Mouse (Mus musculus): ENCODE data around the gene Nfe2l2. TPM values are rescaled to one million over a fixed set of nuclear protein-coding genes. Genes with fewer than 3 reads are reported as not detected.

Nfe2l2 gene
- total RNA-seq (2021) = 10 to 100 TPM; 11.3 to 13.1 TPM
- long read RNA-seq, experiment 1, transcript Nfe2l2-201 (5 exons, 2,475 nt) = major isoform, 18 of 20 reads
- long read RNA-seq, experiment 1, partial matches to known transcripts = 0 of 20 reads
- long read RNA-seq, experiment 1, other reads (novel, unspliced or antisense) = 2 of 20 reads
- long read RNA-seq, experiment 2, transcript Nfe2l2-201 (5 exons, 2,475 nt) = major isoform, 22 of 25 reads
- long read RNA-seq, experiment 2, partial matches to known transcripts = 0 of 25 reads
- long read RNA-seq, experiment 2, other reads (novel, unspliced or antisense) = 3 of 25 reads

DNA sequence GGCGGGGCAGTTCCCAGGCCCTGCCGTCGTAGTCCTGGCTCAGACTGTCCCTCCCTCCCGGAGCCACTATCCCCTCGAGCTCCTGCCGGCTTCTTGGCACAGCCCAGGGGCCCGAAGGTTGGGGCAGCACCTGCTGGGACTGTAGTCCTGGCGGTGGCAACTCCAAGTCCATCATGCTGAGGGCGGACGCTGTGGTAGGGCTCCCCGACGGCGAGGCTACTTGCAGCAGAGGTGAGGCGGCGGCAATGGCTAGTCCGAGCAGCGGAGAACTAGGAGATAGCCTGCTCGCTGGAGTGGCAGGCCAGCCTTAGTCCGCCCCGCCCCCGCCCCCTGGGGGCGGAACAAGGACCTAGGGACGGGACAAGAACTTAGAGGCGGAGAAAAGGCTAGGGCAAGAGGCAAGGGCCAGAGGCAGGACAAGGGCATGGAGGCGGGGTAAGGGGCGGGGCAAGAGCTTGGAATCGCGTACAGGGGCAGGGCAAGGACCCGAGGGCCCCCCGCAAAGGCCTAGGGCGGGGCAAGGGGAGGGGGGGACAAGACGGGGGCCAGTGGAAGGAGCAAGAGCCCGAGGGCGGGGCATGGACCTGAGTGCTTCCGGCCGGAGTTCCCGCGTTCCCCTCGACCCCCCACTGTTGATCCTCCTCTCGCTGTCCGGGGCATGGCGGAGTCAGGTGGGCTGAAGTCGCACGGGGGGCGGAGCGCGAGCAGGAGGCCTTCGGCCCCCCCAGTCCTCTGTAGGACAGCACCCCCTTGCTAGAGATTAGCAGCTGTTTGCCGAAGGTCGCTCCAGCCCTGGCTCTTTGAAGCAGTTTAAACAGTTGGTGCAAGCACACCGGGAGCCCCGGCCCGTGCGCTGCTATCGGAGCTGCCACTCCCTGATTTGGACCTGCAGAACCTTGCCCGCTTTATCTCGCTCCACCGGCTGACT lies at the start of gene Nfe2l2:
Gene Nfe2l2, minus strand, starts transcription at position 408 of the 928 bp plus-strand sequence.
- peak within 1 kb of the TSS; percentile 91 for H3K27ac ChIP-seq
- peak; percentile 16 for TF ChIP-seq CTCF (IDR thresholded peaks at IDR 0.05)
- DNase-seq (ENCODE audit: extremely low spot score in 1 of 2, low spot score in 2 of 2) = peak; percentile 74 to 84
- H3K4me3 ChIP-seq = peak within 1 kb of the TSS; percentile 49
- intact Hi-C loops (cut with DNase I) = loop anchor here (10.0 kb wide), 1 partner anchor 70 kb away; no protein-coding TSS in a partner anchor

DNA sequence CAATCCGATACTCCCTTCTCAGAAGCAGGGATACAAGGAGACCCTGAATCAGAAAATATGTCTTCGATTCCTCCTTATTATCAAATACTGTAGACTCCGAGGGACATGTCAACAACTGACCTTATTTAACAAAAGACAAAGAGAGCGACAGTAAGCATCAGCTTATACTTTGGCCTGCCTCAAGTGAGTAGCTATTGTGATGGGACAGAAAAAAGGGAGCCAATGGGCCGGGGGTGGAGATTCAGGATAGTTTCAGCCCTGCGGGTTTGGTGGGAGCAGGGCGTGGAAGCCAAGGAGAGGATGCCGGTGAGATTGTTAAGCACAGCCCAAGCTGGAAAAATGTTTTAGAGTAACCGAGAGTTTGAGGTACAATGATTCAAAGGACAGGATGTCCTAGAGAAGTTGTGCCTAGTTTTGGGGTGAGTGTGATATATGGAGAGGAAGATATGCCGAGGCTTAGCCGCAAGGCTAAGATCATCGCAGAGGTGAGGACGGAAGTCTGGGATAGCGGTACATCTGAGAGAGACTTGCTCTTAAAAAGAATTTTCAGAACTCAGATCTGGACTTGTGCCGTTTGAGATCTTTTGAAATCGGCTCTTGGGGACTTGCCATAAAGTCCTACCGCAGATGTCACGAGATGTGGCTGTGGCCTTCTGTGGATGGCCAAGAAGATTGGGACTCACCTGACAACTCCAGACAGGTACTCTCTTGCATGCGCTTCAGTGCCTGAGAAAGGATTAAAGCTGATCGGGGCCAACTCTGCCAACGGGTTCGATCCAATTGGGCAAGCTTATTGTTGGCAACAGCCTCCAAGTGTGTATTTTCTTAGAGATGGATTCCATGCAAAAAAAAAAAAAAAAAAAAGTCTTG lies 48.1 kb upstream of the Nfe2l2 start:
- intact Hi-C loops (cut with DNase I) = no loop called here
- Histone ChIP-seq H3K4me3 (no peak overlapping the region), H3K27ac (no peak overlapping the region)
- DNase-seq (ENCODE audit: extremely low spot score in 1 of 2, low spot score in 2 of 2) = no peak
- no peak for TF ChIP-seq CTCF (IDR thresholded peaks at IDR 0.05)

DNA sequence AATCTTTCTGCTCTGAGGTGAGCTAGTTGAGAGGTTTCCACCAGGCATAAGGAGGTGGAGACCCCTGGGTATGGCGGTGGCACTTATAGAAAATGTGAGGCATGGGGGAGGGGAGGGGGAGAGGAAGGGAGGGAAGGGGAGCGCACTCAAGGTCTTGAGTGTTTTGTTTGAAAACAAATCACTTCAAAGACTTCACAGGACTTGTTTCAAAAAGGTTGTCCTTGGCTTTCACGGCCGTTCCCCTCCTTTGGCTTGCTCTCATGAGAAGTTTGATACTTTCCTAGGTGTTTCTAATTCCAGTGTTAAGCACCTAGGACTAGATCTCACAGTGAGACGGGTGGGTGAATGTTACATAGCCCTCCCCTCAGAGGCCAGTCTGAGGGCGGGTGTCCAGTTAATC lies 47.5 kb upstream of the Nfe2l2 start:
- Histone ChIP-seq H3K27ac (no peak overlapping the region), H3K4me3 (no peak overlapping the region)
- no peak for DNase-seq (ENCODE audit: extremely low spot score in 1 of 2, low spot score in 2 of 2)
- no peak for TF ChIP-seq CTCF (IDR thresholded peaks at IDR 0.05)
- intact Hi-C loops (cut with DNase I) = no loop called here

DNA sequence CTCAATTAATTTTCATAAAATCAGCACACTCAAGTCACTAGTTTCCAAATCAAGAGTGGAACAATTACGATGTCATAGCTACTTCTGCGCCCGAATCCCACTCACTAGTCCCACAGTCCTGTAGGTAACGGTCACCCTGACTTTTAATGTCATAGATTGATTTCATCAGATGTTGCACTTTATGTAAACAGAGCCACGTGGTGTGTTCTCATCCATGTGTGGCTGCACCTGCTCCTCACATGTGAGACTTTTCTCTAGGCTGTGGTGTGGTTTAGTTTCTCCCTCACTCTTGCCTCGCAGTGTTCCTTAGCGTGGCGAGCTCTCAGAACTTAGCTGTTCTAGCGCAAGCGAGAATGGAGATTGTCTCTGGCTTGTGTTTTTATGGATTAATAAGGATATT lies 46.4 kb upstream of the Nfe2l2 start:
- TF ChIP-seq CTCF (IDR thresholded peaks at IDR 0.05) = no peak
- H3K4me3 ChIP-seq = no peak overlapping the region
- intact Hi-C loops (cut with DNase I) = no loop called here
- H3K27ac ChIP-seq = no peak overlapping the region
- DNase-seq (ENCODE audit: extremely low spot score in 1 of 2, low spot score in 2 of 2) = no peak

DNA sequence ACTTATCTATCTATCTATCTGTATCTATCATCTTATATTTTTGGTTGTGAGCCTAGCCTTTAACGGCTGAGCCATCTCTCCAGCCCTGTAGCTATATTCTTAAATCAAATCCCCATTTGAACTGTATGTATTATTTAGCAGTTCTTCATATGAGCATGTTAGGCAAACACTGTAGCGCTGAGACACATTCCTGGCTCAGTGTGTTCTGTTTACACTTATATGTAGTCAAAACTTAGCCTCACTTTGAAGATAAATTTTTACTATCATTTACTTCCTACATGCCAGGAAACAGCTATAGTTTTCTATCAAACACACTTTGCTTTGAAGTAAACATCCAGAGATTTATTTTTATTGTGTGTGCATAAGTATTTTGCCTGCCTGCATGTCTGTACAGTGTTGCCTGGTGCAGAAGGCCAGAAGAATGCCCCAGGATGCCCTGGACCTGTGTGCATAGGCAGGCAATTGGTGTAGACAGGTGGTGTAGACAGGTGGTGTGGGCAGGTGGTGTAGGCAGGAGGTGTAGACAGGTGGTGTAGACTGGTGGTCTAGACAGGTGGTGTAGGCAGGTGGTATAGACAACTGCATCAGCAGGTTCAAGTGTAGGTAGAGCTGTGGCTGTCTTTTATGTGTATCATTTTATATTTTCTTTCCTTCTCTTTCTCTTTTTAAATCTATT lies 45.7 kb upstream of the Nfe2l2 start:
- TF ChIP-seq CTCF (IDR thresholded peaks at IDR 0.05) = no peak
- no peak overlapping the region for H3K4me3 ChIP-seq
- no peak for DNase-seq (ENCODE audit: extremely low spot score in 1 of 2, low spot score in 2 of 2)
- intact Hi-C loops (cut with DNase I) = no loop called here
- no peak overlapping the region for H3K27ac ChIP-seq

DNA sequence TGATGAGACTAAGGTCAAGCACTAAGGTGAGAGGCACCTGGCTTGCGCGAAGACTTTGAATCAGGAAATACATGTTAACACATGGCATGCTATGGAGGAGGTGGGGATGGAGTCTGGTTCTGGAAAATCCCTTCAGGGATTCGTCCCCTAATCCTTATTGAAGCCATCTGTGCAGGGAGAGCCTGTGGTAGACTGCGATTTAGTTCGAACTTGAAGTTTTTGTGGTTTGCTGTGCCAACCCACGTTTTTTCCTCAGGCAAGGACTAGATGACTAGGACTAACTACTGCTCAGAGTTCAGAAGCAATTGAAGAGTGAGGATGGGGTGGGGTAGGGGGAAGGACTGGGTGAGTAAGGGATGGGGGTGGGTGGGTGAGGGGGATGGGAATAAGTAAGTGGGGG lies 44.4 kb upstream of the Nfe2l2 start:
- TF ChIP-seq CTCF (IDR thresholded peaks at IDR 0.05) = no peak
- no peak for DNase-seq (ENCODE audit: extremely low spot score in 1 of 2, low spot score in 2 of 2)
- Histone ChIP-seq H3K4me3 (no peak overlapping the region), H3K27ac (no peak overlapping the region)
- intact Hi-C loops (cut with DNase I) = no loop called here

DNA sequence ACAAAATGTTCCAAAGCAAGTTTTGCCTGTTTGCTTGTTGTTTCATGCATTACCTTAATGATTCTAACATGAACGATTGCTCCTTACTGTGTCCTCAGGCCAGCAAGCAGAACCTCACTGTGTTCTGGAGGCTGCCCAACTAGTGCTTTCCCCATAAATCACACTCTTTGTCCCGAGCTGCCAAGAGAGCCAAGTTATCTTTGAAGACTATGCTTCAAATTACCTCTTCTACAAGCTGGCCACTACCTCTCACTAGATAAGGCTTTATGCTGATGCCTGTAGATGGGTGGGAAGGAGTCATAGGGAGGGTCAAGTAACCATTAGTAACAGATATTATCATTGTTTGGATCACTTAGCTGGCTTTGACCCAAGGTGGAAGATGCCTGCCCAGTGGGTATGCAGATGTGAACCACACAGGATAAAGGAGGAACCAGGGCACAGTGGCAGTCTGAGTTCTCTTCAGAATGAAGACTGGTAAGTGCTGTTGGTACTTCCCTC lies 32.6 kb upstream of the Nfe2l2 start:
- Histone ChIP-seq H3K4me3 (no peak overlapping the region), H3K27ac (no peak overlapping the region)
- no peak for DNase-seq (ENCODE audit: extremely low spot score in 1 of 2, low spot score in 2 of 2)
- no peak for TF ChIP-seq CTCF (IDR thresholded peaks at IDR 0.05)
- intact Hi-C loops (cut with DNase I) = no loop called here

DNA sequence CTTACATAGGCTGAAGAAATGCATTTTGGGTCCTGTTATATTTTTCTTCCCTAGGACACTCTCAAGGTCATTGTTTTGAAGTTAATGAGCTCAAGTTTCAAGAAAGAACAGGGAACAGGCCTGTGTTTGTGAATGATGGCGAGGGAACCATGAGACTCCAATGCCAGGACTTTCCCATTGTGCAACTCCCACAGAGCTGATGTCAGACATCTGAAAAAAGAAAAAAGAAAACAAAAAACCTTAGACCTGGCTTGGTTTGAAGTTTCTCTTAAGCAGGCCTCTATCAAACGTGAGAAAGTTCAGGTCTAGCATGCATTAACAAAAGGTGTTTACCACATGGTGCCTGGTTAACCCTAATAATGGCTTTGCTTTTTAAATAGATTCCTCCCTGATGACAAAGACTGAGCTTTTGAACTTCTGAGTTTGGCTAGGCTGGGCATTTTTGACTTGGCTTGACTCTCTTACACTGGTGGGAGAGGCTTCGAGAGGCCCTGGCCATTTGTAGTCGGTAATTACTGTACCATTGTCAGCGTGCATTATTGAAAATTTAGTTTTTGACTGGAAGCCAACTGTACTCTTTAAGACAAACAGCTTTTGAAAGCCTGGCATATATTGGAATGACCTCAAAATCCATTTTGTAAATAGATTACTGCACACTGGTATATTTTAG lies 29.9 kb upstream of the Nfe2l2 start:
- no peak for DNase-seq (ENCODE audit: extremely low spot score in 1 of 2, low spot score in 2 of 2)
- H3K27ac ChIP-seq = no peak overlapping the region
- H3K4me3 ChIP-seq = no peak overlapping the region
- intact Hi-C loops (cut with DNase I) = no loop called here
- TF ChIP-seq CTCF (IDR thresholded peaks at IDR 0.05) = no peak

DNA sequence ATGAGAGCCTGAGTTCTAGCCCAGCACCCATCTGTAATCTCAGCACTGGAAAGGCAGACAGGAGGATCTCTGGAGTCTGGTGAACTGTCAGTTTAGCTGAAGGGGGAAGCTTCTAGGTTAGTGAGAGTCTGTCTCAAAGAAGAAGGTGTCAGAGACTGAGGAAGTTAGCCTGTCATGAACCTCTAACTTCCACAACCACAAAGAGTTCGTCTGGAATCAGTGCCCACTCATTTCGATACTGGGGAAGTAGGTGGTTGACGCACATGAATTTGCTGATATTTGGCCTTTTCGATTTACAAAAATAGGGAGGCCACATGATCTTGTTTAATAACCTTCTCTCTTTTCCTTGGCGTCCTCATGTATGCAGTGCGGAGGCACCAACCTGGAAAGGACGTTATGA lies 28.7 kb upstream of the Nfe2l2 start:
- DNase-seq (ENCODE audit: extremely low spot score in 1 of 2, low spot score in 2 of 2) = no peak
- H3K4me3 ChIP-seq = no peak overlapping the region
- intact Hi-C loops (cut with DNase I) = no loop called here
- no peak overlapping the region for H3K27ac ChIP-seq
- no peak for TF ChIP-seq CTCF (IDR thresholded peaks at IDR 0.05)

DNA sequence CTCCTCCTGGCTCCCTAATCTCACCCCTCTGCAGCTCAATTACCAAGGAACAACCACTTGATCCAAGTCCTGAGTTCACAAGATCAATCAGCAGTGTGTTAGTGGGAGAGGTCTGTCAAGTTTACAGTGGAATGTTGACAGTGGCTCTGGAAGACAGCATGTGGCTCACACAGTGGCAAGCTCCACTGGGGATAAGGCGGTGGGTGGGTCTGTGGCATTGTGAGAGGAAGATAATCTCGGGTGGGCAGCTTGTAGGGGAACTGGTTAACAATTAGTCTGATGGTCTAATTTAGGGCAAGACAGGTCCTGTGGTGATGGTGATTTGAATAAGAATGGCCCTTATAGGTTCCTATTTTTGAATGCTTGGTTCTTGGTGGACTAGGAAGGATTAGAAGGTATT lies 27.5 kb upstream of the Nfe2l2 start:
- intact Hi-C loops (cut with DNase I) = no loop called here
- DNase-seq (ENCODE audit: extremely low spot score in 1 of 2, low spot score in 2 of 2) = no peak
- Histone ChIP-seq H3K4me3 (no peak overlapping the region), H3K27ac (no peak overlapping the region)
- no peak for TF ChIP-seq CTCF (IDR thresholded peaks at IDR 0.05)
